Mouse (Mus musculus): ENCODE results near the gene Arel1. TPM values are rescaled to one million over a fixed set of nuclear protein-coding genes. Genes with fewer than 3 reads are reported as not detected.

Arel1 gene
- total RNA-seq, 2 experiments from 2014 or later: 39.2 to 48.6 TPM

DNA sequence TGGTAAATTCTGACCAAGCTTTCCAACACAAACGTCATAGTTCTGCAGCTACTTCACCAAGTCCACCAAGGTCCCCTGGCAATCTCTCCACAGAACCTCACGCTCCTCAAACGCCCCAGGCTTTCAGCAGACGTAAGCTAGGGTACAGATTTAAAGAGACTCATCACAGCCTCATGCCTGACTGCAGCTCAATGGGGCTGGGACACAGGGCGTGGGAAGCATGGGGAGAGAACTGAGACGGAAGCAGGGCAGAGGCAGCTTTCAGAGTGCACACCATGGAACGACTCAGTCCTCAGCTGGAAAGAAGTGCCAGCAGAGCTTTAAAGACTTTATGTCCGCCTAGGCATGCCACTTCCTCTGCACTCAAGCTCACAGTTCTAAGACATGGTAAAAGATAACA, 19.2 kb downstream of the Arel1 start:
- no peak for ATAC-seq (replicated peaks; ENCODE audit: low FRiP score, low TSS enrichment, poor library complexity, severe bottlenecking)

DNA sequence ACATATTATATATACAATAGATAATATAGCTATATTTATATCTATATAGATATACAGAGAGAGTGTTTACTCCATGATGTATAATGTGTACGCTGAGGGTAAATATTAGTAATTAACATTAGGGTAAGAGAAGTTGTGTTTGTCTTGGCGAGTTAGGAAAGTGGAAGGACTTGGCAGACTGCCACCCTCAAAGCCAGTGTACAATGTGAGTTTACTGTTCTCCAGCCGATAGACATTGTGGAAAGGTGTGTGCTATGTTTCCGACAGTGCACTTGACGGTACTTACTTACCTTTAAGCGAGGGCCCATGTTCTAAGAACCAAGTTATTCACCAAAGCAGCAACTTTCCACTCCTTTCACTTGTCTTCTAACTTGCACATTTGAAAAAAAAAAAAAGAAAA, 19.9 kb downstream of the Arel1 start:
- no peak for ATAC-seq (replicated peaks; ENCODE audit: low FRiP score, low TSS enrichment, poor library complexity, severe bottlenecking)

DNA sequence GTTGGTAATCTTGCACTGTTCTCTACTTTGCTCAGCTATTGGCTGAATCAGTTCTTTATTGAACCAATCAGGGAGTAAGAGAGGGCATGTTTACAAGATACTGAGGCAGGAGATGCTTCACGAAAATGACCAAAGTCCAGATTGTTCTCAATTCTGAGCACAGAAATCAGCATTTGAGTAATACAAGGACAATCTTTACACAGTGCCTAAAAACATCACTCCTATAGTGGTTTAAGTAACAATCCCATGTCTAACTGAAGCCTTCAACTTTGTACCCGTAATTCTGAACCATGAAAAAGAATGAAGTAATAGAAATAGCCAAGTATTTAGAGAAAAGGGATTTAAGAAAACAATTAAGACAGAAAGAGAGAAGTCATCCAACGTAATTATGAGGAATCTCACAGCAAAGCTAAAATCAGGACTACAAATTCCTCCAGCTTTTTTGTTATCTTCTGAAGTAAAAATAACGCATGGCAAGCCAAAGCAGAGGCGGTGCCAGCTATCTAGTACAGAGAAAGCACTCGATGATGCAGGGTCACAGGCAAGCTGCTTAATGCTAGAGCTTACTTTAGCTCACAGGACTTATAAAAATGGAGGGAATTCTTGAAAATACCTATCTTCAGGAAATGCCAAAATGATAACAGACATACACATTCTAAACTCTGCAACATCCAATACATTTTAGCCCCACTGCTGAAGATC, 22.0 kb downstream of the Arel1 start:
- ATAC-seq (replicated peaks; ENCODE audit: low FRiP score, low TSS enrichment, poor library complexity, severe bottlenecking): no peak

DNA sequence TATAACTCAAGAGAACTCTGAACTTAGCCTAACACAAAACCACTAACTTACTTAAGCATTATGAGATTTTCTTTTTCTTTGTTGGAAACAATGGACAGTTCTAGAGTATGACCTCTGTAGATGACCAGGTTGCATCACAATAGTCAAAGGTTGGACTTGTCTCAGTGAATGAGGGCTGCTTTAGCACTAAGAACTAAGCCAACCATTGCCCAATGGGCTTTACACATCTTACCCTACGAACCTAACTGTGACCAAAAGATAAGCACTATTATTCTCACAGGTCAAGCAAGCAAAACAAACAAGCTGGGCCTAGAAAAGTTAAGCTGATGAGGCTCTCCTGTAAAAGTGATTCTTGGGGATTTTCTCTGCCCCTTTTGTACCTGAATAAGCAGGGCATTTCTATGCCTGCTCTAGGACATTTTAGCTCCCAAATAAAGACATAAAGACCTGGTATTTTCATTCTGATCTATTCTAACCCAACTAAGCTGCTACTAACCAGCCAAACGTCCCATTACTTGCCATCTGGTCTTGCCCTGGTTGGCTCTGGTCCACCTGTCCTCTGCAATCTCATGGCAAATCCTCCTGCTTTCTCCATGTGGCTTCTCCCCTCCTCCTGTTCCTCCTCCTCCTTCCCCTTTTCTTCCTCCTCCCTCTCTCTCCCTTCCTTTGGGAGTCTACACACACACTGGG, 22.7 kb downstream of the Arel1 start:
- ATAC-seq (replicated peaks; ENCODE audit: low FRiP score, low TSS enrichment, poor library complexity, severe bottlenecking): no peak

DNA sequence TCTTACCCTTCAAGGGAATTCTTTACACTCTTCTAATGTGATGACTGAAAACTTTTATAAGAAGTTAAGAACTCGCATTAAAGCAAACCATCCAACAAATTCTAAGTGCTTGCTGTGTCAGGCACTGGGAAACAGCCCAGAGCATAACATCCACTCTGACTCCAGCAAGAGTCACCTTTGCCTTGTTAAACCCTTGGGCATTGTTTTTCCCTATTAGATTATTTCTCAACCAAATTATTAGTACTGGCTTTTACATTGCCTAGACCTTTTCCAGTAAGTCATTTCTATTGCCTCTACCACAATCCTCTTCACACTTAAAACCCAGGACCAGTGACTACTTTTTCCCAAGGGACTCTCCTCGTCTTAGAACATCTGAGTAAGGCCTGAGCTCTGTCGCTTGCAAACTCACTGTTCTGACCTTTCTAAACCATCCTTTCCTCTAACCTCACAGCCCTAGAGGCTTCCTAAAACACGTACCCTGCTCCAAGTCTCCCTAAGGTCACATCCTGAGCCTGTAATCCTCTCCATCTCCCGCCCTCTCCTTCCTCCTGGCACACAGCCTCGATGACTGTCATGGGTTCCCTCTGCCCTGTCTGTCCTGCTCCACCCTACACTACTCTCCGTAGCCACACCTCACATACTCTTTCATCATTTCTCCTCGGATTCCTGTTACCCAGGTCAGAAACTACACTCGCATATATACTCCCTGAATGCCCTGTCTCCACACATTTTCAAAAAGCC, 25.7 kb downstream of the Arel1 start:
- ATAC-seq (replicated peaks; ENCODE audit: low FRiP score, low TSS enrichment, poor library complexity, severe bottlenecking): 0 out of 2 replicates have a peak, but pooled peaks have one; percentile 48

DNA sequence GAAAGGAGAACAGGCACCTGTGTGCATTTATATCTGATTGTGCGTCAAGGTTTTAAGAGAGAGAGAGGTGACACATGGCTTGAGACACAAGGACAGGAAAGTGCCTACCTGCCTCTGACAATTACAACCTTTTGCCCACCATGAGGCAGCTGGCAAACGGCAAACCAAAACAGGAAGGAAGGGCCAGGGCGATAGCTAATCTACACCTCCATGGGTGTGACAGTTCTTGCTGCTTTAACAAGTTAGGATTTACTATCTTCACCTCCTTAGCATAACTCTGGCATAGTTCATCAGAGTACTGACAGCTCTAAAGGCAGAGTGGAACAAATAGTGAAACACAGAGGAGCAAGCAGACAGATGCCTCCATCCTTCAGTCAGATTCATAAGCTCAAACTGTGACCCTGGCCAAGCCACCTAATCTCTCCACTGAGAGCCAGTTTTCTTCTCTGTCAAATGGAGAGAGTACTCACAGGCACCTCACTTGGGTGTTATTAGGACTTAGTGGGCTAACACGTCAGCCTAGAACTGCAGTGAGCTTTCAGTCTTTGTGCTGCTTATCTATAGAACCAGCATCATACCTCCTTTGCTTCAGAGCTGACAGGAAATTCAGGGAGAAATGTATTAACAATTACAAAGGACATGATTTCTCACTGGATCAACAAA, 26.4 kb downstream of the Arel1 start:
- ATAC-seq (replicated peaks; ENCODE audit: low FRiP score, low TSS enrichment, poor library complexity, severe bottlenecking): peak; percentile 90

DNA sequence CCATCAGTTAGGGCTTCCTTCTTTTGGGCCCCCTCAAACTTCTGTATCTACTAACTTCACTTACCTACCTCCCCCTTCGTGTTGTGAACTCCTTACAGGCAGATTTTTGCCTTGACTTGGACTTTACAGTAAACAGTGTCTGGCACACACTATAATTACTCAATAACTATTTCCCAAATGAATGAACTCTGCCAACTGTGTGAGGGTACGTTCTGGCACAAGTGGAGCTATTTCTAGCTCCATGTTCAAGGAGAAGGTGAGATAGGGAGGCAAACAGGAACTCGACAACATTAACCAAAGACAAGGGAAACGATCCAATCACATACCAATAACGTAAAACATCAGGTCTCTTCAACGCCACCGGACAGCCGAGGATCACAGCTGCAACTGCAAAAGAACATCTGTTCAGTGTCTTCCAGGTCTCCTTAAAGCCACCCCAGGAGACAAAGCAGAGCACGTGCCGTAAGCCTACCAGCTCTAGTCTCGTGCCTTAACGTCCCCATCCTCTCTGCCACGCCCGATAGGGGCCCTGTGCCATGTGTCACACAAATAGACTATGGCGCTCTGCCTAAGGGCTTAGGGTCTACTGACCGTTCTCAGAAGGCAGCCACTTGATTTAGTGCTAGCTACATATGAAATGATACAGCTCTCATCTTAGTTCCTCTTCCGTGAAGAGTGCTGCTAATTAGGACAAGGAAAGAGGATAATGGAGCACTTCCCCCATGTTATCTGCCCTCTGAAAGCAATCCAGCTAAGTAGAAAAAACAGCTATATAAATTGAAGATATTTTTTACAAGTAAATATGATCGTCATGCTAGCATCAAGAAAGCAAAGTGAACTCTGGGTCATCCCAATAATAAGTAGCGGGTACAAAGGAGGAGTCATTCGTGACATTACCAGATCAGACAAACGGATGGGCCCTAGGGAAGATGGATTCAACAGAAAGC, 27.4 kb downstream of the Arel1 start:
- no peak for ATAC-seq (replicated peaks; ENCODE audit: low FRiP score, low TSS enrichment, poor library complexity, severe bottlenecking)

DNA sequence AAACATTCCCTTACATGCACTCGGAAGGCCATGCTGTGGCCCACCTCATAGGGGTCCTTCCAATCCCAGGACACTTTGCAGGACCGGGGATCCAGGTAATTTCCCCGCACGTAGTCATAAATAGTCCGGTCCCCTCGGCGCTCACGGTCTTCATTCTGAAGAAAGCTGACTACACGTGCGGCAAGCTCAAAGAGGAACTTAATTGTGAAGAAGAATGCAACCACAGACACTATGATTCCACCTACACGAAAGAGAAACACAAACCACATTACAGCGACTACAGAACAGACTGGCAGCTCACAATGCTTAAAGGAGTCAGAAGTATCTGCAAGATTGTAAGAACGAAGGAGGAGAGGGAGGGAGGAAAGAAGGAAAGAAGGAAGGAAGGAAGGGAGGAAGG, 29.0 kb downstream of the Arel1 start:
- no peak for ATAC-seq (replicated peaks; ENCODE audit: low FRiP score, low TSS enrichment, poor library complexity, severe bottlenecking)

DNA sequence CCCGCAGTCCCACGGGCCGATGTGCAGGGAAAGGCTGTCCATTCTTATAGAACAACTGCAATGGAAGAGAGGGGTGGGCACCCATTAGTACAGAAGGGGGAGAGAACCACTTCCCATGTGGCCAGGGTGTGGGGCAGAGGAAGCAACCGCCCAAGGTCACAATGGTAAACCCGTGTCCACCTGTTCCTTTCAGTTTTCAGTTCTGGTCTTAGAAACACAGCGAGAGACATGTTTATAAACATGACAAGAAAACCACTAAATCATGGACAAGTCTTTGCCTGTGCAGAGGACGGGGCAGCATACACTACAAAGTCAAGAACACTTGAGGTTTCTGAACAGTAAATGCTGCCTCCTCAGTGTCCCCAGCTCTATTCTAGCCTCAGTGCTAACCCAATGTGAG, 30.4 kb downstream of the Arel1 start:
- ATAC-seq (replicated peaks; ENCODE audit: low FRiP score, low TSS enrichment, poor library complexity, severe bottlenecking): no peak

DNA sequence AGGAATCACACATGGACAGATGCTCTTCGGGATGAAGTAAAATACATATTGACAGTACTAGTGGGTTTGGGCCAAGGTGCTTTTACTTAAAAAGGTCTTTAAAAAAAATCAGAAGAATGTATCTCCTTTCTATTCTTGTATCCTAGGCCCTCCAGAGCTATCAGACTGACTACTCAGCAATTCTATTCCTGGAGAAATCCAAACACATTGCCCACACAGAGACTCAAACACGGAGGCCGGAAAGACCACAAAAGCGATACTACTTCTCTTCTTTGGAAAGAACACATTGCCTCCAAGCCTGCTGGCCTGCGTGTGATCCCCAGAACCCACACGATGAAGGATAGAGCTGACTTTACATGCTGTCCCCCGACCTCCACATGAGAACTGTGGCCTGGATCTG, 31.6 kb downstream of the Arel1 start:
- no peak for ATAC-seq (replicated peaks; ENCODE audit: low FRiP score, low TSS enrichment, poor library complexity, severe bottlenecking)

DNA sequence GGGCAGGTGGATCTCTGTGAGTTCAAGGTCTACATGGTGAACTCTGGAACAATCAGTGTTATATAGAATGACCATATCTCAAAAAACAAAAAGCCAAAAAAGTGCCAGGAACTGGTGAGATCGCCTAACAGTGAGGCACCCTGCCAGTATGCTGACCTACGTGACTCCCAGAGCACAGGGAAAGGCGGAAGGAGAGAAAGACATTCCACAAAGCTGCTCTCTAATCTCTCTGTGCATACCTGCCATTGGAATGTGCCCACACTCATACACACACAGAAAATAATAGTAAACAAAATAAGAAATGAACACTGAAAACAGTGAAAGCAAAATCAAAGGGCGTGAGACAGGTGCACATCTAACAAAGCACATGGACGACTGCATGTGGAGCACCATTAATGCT, 35.4 kb downstream of the Arel1 start:
- no peak for ATAC-seq (replicated peaks; ENCODE audit: low FRiP score, low TSS enrichment, poor library complexity, severe bottlenecking)

DNA sequence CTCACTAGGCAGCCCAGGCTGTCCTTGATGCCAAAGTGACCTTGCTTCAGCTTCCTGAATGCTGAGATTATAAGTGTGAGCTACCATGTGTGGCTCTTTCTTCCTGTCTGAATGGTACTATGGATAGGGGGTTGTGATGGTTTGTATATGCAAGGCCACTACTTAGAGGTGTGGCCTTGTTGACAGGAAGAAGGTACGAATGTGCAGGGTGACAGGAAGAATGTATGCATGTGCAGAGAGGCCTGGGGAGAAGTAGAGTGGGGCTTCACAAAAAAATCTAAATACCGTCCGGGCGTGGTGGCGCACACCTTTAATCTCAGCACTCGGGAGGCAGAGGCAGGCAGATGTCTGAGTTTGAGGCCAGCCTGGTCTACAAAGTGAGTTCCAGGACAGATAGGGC, 38.5 kb downstream of the Arel1 start:
- ATAC-seq (replicated peaks; ENCODE audit: low FRiP score, low TSS enrichment, poor library complexity, severe bottlenecking): no peak

DNA sequence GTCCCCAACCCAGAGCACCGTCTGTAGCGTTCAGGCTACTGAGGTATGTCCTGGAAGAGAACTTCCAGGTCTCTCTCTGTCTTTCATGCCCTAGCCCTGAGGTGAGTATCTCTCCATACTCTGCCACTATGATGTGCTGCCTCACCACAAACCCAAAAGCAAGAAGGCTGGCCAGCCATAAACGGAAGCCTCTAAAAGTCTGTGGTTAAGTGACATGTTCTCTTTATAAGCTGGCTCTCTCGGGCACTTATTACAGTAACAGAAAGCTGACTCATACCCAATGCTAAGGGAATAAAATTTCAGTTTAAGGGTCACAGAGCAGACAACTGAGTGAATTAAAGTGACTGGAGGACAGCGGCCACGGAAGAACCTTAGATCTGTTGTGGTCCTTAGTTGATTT, 44.2 kb downstream of the Arel1 start:
- no peak for ATAC-seq (replicated peaks; ENCODE audit: low FRiP score, low TSS enrichment, poor library complexity, severe bottlenecking)

DNA sequence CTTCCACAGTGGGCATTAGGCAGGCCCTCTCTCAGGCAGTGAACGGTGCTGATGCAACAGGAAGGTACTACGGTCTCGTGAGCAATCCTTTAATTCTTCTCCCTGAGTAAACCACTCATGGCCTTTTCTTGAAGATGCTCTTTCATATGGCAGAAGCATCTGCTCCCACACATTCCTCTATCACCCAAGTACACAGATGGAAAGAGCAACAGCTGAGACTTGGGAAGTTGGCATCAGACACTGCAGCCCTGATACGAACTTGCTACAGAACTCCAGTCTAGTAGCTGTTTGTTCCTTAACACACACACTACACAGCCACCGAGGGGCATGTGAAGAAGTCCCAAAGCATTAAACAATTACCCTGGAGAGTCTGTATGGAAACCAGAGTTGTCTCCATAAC, 46.4 kb downstream of the Arel1 start:
- no peak for ATAC-seq (replicated peaks; ENCODE audit: low FRiP score, low TSS enrichment, poor library complexity, severe bottlenecking)

DNA sequence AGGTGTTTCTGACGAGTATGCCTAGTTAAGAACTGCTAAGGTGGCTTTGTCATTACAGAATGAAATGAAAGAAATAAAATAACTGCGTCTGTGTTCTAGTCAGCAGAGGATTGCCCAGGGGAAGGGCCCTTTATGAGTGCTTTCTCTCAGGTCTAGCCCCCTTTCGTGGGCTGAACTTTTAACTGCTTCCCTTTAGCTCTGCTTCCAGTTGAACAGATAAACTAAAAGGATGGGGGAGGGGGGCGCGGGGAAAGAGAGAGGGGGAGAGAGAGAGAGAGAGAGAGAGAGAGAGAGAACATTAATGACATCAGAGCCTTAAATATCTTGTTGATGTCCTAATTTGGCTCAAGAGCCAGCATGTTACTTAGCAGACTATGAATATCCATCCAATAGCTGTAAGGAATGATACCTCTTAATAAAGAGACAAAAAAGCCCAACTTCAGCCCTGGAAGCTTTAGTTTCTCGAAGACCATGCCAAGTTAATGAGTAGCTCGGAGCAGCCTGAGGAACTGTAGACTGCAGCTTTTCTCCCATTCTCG, 48.8 kb downstream of the Arel1 start:
- no peak for ATAC-seq (replicated peaks; ENCODE audit: low FRiP score, low TSS enrichment, poor library complexity, severe bottlenecking)

DNA sequence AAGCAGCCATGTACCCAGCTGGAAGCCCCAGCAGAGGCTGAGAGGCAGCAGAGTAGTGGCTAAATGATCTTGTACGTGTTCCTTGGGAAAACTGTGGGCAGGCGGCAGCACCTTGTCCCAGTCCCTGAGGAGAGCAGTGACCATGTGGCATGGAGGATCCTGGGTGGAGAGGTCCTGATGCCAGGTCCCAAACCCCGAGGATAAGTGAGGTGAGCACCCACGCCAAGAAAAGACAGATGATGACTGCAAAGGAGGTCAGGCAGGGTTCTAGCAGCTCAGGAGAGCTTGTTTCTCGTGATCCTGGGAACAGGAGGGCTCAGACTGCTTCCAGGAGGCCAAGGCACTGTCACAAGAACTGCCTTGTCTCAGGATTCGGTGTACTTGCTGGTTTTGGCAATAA, 51.9 kb downstream of the Arel1 start:
- no peak for ATAC-seq (replicated peaks; ENCODE audit: low FRiP score, low TSS enrichment, poor library complexity, severe bottlenecking)

DNA sequence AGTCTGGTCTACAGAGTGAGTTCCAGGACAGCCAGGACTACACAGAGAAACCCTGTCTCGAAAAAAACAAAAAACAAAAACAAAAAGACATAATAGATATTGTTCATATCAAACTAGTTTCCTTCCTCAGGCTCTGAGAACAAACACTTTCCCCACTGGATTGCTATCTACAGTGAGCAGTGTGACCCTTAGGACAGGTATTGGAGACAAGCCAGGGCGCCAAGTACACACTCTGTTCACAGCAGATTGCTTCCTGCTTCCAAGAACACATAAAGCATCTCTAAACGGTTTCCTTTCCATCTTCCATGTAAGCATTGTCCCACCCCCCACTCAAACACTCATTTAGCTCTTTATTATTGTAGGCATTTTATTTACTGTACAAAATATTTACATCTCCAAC, 52.9 kb downstream of the Arel1 start:
- ATAC-seq (replicated peaks; ENCODE audit: low FRiP score, low TSS enrichment, poor library complexity, severe bottlenecking): peak; percentile 61

DNA sequence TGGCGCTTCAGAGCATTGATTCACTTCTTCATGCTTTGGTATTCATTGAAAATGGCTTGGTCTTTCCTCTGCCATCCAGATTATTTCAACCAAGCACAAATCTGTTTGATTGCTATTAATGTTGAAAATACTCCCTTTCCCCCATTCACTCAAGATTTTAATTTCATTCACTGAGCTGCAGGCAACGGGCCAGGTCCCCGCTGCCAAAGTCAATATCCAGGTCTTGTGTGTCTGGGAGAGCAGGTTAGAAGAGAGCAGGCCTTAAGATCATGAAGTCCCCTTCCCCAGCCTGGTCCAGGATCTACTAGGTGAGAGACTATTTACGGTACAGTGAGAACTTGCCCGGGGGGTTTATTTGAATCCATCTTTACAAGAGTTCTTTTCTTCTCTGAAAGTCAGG, 55.7 kb downstream of the Arel1 start:
- ATAC-seq (replicated peaks; ENCODE audit: low FRiP score, low TSS enrichment, poor library complexity, severe bottlenecking): no peak

DNA sequence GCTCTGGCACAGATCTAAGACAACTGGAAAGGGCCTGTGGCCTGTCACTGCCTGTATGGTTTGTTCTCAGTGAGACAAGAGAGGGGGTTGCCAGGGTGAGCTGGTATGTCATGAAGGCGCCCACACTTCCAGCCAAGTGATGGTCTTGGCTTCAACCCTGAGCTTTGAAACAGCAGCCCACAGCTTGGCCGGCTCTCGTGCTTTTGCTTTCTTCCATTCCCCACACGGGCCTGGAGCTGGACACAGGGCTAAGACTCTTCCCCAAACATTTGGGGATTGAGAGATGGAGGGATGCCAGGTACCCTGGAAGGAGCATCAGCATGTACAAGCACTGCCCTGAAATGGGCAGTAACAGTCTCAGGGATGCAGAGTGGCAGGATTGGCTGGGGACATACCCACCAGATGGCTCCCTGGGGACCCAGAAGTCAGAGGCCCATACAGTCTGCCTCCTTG, 58.0 kb downstream of the Arel1 start:
- ATAC-seq (replicated peaks; ENCODE audit: low FRiP score, low TSS enrichment, poor library complexity, severe bottlenecking): no peak

Data from megakaryocyte-erythroid progenitor cell, adult 5-6 weeks (primary cell).